Mouse (Mus musculus) limb, embryonic 11.5 days (tissue): ENCODE data around the gene Tcl1b1. TPM values are rescaled to one million over a fixed set of nuclear protein-coding genes. Genes with fewer than 3 reads are reported as not detected.

Source experiments
- ATAC-seq: fragments of 200-750 bp; cut with Nextera tagmentation; 2 replicates; pipeline ENCODE4 v1.8.0; 2017; ENCODE audit warnings: low read depth; ENCODE audit not compliant: insufficient number of reproducible peaks, low FRiP score, low TSS enrichment
- DNase-seq: peaks from one replicate; pipeline ENCODE4 v3.0.0-alpha.2; 2015; ENCODE audit warnings: low spot score
- H3K27ac ChIP-seq: fragments of 300-500 bp; sonication (generic); replicated peaks from 2 replicates; pipeline ENCODE4 v1.5.1; 2014; ENCODE audit warnings: low read depth, mild to moderate bottlenecking, low read length
- H3K27me3 ChIP-seq: fragments of 300-500 bp; sonication (generic); 2 replicates; pipeline ENCODE4 v1.6.1; 2014; ENCODE audit warnings: mild to moderate bottlenecking, low read length, mixed read lengths; ENCODE audit not compliant: control insufficient read depth, insufficient read depth
- H3K36me3 ChIP-seq: fragments of 300-500 bp; sonication (generic); 2 replicates; pipeline ENCODE4 v1.6.1; 2014; ENCODE audit warnings: mild to moderate bottlenecking, low read length, moderate library complexity, mixed read lengths; ENCODE audit not compliant: control insufficient read depth, insufficient read depth
- H3K4me1 ChIP-seq: fragments of 300-500 bp; sonication (generic); 2 replicates; pipeline ENCODE4 v1.6.1; 2014; ENCODE audit warnings: low read length, mixed read lengths; ENCODE audit not compliant: control insufficient read depth, insufficient read depth
- H3K4me2 ChIP-seq: fragments of 300-500 bp; sonication (generic); 2 replicates; pipeline ENCODE4 v1.6.1; 2014; ENCODE audit warnings: low read depth, mild to moderate bottlenecking, moderate library complexity; ENCODE audit not compliant: severe bottlenecking
- H3K4me3 ChIP-seq: fragments of 300-500 bp; sonication (generic); 2 replicates; pipeline ENCODE4 v1.5.1; 2014; ENCODE audit warnings: low read depth, low read length
- H3K9ac ChIP-seq: fragments of 300-500 bp; sonication (generic); 2 replicates; pipeline ENCODE4 v1.6.1; 2014; ENCODE audit warnings: mild to moderate bottlenecking, low read length
- H3K9me3 ChIP-seq: fragments of 300-500 bp; sonication (generic); 2 replicates; pipeline ENCODE4 v1.6.1; 2016; ENCODE audit warnings: low read length; ENCODE audit not compliant: control insufficient read depth
- WGBS: fragments of 180-500 bp; shearing (Covaris S2); extraction: QIAGEN DNeasy Blood & Tissue Kit; methylation state at CpG from one replicate; pipeline ENCODE4 v1.1.7; 2014; 5-methylcytosine and 5-hydroxymethylcytosine counted together
- polyA plus RNA-seq: library from polyadenylated mRNA; unstranded; fragments of >200 nt; fragmentation: Nextera tagmentation; extraction: Ambion mirVana; gene quantifications from 2 replicates; pipeline ENCODE4 v1.2.1, GENCODE M21; 2014

The Tcl1b1 gene
- polyA plus RNA-seq, 1 experiment from 2014 or later = not detected

- Histone ChIP-seq H3K27ac (no peak overlapping the region), H3K9ac (no peak overlapping the region), H3K4me3 (no peak overlapping the region), H3K36me3 (no peaks in the 10 kb centered on the region), H3K27me3 (no peaks in the 10 kb centered on the region), H3K4me2 (no peak overlapping the region), H3K4me1 (no peaks in the 10 kb centered on the region), H3K9me3 (no peaks in the 10 kb centered on the region)
- 90% methylated on average over 1 of the region's 1 CpGs for WGBS
- ATAC-seq (no peak), DNase-seq (no peak)
Observed at GRCm38 (mm10) chr12:105207071-105207470, 47.6 kb downstream of the Tcl1b1 start.

- H3K4me2 ChIP-seq = no peak overlapping the region
- H3K9ac ChIP-seq = no peak overlapping the region
- WGBS = 78% methylated on average over 1 of the region's 1 CpGs
- ATAC-seq (no peak), DNase-seq (no peak)
- no peak overlapping the region for H3K27ac ChIP-seq
- no peaks in the 10 kb centered on the region for H3K36me3 ChIP-seq
- no peaks in the 10 kb centered on the region for H3K27me3 ChIP-seq
- H3K9me3 ChIP-seq = no peaks in the 10 kb centered on the region
- no peaks in the 10 kb centered on the region for H3K4me1 ChIP-seq
- no peak overlapping the region for H3K4me3 ChIP-seq
Observed at GRCm38 (mm10) chr12:105208441-105208840, 49.0 kb downstream of the Tcl1b1 start.

DNA sequence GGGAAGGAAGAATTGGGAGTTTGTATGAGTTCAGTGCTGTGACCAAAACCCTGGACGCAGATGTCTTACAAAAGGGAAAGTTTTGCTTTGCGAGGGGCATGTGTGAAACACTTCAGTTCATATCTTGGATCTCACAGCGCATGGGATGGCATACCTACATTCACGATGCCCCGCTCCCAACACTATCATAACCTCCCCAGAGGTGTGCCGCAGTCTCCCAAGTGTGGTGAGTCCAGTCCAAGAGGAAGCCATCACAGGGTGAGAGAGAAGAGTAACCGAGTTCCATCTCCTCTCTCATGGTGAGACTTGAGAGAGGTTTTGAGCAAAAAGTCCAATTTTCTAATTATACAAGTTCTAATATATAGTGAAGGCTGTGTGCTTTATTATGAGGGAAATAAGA, 49.7 kb downstream of the Tcl1b1 start:
- no peak for ATAC-seq
- Histone ChIP-seq H3K9me3 (no peaks in the 10 kb centered on the region), H3K27ac (no peak overlapping the region), H3K4me3 (no peak overlapping the region), H3K4me2 (no peak overlapping the region), H3K36me3 (no peaks in the 10 kb centered on the region), H3K9ac (no peak overlapping the region), H3K27me3 (no peaks in the 10 kb centered on the region), H3K4me1 (no peaks in the 10 kb centered on the region)
- 92% methylated on average over 7 of the region's 7 CpGs for WGBS
- no peak for DNase-seq

Other genes with a start within 250 kb of the Tcl1b1 start
- gene Syne3, start 149.9 kb upstream of the Tcl1b1 start, polyA plus RNA-seq = 0.20 and 0.31 TPM in 2 replicates
- gene Glrx5, start 127.0 kb upstream of the Tcl1b1 start, polyA plus RNA-seq = 189 and 202 TPM in 2 replicates
- gene Tcl1b2, start 13.7 kb upstream of the Tcl1b1 start, polyA plus RNA-seq = not detected in 2 replicates
- gene Tcl1b5, start 16.7 kb downstream of the Tcl1b1 start, polyA plus RNA-seq = not detected in 2 replicates
- gene Tcl1b3, start 31.4 kb downstream of the Tcl1b1 start, polyA plus RNA-seq = not detected in 2 replicates
- not detected in 2 replicates for gene Tcl1b4, start 42.3 kb downstream of the Tcl1b1 start, polyA plus RNA-seq
- not detected in 2 replicates for gene Tcl1, start 63.1 kb downstream of the Tcl1b1 start, polyA plus RNA-seq
- gene Tunar, start 174.2 kb downstream of the Tcl1b1 start, polyA plus RNA-seq = 0.20 and 0.27 TPM in 2 replicates